Mouse (Mus musculus) liver, adult 2 months (tissue): ENCODE data around the gene Wnt9a.

ENCODE experiments used
- CTCF ChIP-seq: fragments of 200-500 bp; IDR thresholded peaks from 2 replicates; pipeline ENCODE4 v1.5.1; 2011; ENCODE audit warnings: low read depth, low read length, control low read depth
- POLR2A ChIP-seq: fragments of 200-500 bp; IDR thresholded peaks from 2 replicates; pipeline ENCODE4 v1.6.1; 2011; ENCODE audit warnings: low read length, control low read depth; ENCODE audit not compliant: insufficient read depth; ENCODE audit errors: extremely low read depth

DNA sequence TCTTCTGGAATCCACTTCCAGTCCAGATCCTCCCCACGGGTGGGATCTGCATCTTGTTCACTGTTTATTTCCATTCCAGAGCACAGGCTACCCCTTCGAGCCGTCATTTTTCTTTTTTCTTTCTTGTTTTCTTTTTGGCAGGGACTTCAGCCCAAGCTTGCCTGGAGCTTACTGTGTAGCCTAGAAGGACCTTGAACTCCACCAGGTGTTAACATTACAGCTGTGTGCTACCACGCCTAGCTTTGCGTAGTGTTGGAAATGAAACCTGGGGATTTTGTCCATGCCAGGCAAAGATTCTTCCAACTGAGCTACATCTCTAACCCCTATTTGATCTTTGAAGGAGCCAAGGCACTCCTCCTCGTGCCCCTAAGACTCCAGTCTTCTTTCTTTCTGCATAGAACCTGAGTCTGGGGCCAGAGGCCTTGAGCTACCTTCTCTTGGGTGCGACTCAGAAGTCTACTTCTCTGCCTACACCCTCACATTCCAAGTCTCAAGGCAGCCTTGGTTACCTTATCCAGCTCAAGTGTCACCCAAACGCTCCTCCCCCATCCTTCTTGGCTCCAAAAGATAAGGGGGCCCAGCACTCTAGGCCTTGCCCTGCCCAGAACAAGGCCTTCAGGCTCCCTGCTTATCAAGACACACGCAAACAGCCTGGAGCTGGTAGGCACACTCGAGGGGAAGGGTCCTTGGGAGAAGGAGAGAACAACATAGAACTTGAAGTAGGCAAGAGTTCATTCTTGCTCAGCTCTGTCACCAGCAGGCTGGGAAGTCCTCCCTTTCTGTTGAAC is 45.8 kb upstream of the Wnt9a start:
- TF ChIP-seq CTCF (no peak), POLR2A (no peak)
